Mouse (Mus musculus): ENCODE measurements around the gene Olfr53. TPM values are rescaled to one million over a fixed set of nuclear protein-coding genes. Genes with fewer than 3 reads are reported as not detected.
"Not testable (repeated sequence)": the region's sequence is repeated elsewhere in the genome, so short reads cannot be mapped to it uniquely, and the experiment has no call there.

Olfr53 gene
- total RNA-seq (2021), result not detected
- long read RNA-seq, experiment 1, result 0 reads
- long read RNA-seq, experiment 2, result 0 reads

DNA sequence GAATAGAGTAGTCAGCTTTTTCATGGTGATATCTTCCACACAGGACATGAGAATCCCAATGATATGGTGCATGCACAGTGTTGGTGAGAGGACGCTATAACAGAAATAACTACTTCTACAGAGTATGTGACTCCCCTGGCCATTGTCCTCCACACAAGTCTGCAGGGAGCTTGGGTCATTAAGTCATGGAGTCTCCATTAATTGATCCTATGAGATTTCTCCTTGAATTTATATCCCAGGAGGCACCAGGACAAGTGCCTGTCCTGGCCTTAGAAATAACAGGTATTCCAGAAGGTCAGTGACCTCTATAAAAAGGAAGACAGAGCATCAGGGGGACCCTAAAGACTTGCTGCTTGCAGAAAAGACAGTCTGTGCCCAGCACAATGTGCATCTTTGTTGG is at the start of gene Olfr53:
Olfr53 (plus strand) TSS at position 301 of the 400 bp plus-strand sequence.
- DNase-seq (ENCODE audit: low spot score), result no peak

DNA sequence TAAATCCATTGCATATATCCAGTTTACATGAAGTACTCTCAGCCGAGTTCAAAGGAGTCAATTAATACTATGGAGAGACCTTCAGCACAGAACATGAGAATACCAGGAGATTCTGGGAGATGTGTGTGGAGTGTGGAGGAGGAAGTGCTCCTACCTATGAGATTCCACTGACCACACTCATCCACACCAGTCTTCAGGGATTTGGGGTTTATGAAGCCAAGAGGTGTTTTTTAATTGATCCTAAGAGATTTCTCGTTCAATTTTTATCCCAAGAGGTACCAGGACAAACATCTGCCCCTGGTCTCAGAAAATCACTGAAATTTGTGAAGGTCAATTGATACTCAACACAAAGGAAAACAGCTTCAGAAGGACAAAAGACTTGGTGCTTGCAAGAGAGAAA is 45.3 kb upstream of the Olfr53 start, which contains the start of gene Olfr46:
Olfr46 (plus strand) TSS at position 301 of the 400 bp plus-strand sequence.
- not testable (repeated sequence) for DNase-seq (ENCODE audit: low spot score)

DNA sequence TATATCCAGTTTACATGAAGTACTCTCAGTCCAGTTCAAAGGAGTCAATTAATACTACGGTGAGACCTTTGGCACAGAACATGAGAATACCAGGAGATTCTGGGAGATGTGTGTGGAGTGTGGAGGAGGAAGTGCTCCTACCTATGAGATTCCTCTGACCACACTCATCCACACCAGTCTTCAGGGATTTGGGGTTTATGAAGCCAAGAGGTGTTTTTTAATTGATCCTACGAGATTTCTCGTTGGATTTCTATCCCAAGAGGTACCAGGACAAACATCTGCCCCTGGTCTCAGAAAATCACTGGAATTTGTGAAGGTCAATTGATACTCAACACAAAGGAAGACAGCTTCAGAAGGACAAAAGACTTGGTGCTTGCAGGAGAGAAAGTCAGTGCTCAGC is 17.6 kb upstream of the Olfr53 start, which contains the start of gene Olfr61:
Olfr61 (plus strand) TSS at position 301 of the 400 bp plus-strand sequence.
- DNase-seq (ENCODE audit: low spot score), result not testable (repeated sequence)

DNA sequence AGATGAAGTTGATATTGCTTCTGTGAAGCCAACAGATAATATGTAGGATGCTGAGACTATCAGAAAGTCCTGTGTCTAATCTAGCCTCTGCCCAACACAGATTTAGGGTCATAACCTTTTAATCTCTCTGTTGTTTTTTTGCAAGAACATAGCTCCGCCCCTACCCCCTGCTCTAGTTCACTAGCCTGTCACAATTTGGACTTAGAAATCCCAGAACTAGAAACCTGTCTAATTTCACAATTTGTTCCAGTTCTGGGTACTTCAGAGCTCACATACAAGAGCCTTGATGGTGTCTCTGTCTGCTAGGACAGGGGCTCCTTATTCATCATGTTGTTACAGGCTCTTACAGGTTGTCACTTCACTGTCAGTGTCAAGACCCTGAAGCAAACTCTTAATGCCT is 15.7 kb upstream of the Olfr53 start:
- DNase-seq (ENCODE audit: low spot score), result no peak

DNA sequence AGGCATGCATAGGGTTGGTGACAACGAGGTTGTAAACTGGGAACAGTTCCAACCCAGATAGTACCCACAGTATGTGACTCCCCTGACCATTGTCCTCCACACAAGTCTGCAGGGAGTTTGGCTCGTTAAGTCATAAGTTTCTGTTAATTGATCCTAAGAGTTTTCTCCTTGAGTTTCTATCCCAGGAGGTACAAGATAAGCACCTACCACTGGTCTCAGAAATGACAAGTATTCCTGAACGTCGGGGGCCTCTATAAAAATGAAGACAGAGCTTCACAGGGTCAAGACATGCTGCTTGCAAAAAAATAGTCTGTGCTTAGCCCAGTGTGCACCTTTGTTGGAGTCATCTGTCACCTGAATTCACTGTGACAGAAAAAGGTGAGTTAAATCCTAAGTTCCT is 13.4 kb downstream of the Olfr53 start, which contains the start of gene Olfr539:
Olfr539 (plus strand) TSS at position 301 of the 400 bp plus-strand sequence.
- DNase-seq (ENCODE audit: low spot score), result no peak

DNA sequence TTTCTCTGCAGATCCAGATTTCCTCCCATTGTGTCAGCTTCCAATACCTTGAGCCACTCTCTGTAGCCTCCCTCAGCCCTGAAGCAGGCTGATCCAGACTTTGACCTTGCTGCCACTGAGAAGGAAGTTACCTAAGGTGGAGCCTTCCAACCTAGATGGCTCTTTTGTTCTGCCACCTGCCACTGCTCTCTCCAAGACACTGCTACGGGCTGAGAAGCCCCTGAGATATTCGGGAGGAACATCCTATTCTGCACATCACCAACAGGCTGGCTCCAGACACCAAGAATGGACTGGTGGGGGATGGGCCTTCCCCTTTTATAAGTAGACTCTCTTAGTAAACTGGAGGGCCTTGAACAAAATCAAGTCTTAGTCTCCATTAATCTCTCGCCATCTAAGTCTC is 24.4 kb downstream of the Olfr53 start:
- DNase-seq (ENCODE audit: low spot score), result not testable (repeated sequence)

DNA sequence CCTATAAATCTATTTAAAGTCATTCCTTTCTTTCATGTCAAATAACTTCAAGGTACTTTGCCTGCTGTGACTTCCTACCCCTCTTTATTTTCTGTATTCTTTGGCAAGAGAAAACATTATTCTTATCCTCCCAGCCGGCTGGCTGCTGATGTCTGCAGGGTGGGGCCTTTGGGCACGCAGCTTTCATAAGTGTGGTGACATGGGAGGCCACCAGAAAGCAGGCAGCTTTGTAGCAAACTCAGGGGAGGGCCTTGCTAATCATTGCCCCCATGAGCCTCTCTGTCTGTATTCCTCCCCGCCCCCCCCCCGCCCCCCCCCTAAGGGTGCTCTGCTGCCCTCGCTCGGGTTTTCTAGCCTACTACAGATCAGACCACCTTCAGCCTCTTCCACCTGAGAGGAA is 29.6 kb downstream of the Olfr53 start:
- no peak for DNase-seq (ENCODE audit: low spot score)

DNA sequence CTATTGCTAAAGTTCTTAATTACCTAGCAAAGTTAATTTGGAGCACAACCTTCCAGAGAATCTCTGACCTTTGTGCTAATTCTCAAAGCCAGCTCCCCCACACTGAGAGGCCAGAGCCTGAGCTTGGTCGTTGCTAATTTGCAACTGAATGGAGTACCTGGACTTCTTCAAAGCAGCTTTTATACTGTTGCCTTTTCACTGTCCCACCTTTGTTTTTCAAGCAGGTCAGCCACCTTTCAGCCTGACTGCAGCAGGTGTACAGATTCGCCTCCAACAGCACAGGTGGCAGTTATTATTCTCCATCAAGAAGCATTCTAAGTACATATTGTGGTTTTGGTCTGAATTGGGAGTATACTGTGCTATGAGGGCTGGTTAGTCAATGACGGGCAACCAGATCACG is 33.3 kb downstream of the Olfr53 start:
- DNase-seq (ENCODE audit: low spot score), result not testable (repeated sequence)

DNA sequence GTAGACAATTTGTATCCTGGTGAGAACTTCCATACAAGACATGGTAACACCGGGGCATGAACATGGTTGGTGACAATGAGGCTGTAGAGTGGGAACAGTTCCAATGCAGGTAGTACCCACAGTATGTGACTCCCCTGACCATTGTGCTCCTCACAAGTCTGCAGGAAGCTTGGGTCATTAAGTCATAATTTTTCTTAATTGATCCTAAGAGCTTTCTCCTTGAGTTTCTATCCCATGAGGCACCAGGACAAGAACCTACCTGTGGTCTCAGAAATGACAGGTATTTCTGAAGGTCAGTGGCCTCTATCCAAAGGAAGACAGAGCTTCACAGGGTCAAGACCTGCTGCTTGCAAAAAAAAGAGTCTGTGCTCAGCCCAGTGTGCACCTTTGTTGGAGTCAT is 35.4 kb downstream of the Olfr53 start, which contains the start of gene Olfr45:
Olfr45 (plus strand) TSS at position 301 of the 400 bp plus-strand sequence.
- no peak for DNase-seq (ENCODE audit: low spot score)

DNA sequence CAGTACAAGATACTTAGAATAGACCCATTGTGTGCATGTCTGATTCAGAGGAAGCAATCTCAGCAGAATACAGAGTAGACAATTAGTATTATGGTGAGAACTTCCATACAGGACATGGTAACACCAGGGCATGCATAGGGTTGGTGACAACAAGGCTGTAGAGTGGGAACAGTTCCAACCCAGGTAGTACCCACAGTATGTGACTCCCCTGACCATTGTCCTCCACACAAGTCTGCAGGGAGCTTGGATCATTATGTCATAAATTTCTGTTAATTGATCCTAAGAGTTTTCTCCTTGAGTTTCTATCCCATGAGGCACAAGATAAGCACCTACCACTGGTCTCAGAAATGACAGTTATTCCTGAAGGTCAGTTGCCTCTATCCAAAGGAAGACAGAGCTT is 50.7 kb downstream of the Olfr53 start, which contains the start of gene Olfr541:
Olfr541 (plus strand) TSS at position 301 of the 400 bp plus-strand sequence.
- no peak for DNase-seq (ENCODE audit: low spot score)

Other genes with a start within 250 kb of the Olfr53 start
- not detected for gene Olfr531, start 243.5 kb upstream of the Olfr53 start, total RNA-seq (2021)
- gene Olfr532, start 224.8 kb upstream of the Olfr53 start, total RNA-seq (2021), result not detected
- gene Olfr533, start 183.1 kb upstream of the Olfr53 start, total RNA-seq (2021), result not detected
- gene Olfr535, start 162.2 kb upstream of the Olfr53 start, total RNA-seq (2021), result not detected
- not detected for gene Olfr536, start 139.1 kb upstream of the Olfr53 start, total RNA-seq (2021)
- gene Olfr538, start 78.6 kb upstream of the Olfr53 start, total RNA-seq (2021), result not detected
- not detected for gene Olfr46, start 45.2 kb upstream of the Olfr53 start, total RNA-seq (2021)
- gene Olfr61, start 17.5 kb upstream of the Olfr53 start, total RNA-seq (2021), result not detected
- gene Olfr539, start 13.5 kb downstream of the Olfr53 start, total RNA-seq (2021), result not detected
- not detected for gene Olfr45, start 35.5 kb downstream of the Olfr53 start, total RNA-seq (2021)
- not detected for gene Olfr541, start 50.8 kb downstream of the Olfr53 start, total RNA-seq (2021)
- 10 to 100 TPM; 12.1 to 13.7 TPM for gene Cyp2e1, start 117.3 kb downstream of the Olfr53 start, total RNA-seq (2021)
- not detected for gene Syce1, start 141.4 kb downstream of the Olfr53 start, total RNA-seq (2021)
- not detected for gene Zfp941, start 175.7 kb downstream of the Olfr53 start, total RNA-seq (2021)
- gene Urah, start 188.6 kb downstream of the Olfr53 start, total RNA-seq (2021), result not detected
- not detected for gene Scgb1c1, start 199.1 kb downstream of the Olfr53 start, total RNA-seq (2021)
- not detected for gene Odf3, start 201.4 kb downstream of the Olfr53 start, total RNA-seq (2021)
- gene Gm45785, start 209.9 kb downstream of the Olfr53 start, total RNA-seq (2021), result not detected
- 10 to 100 TPM; 11.9 to 13.7 TPM for gene Ric8a, start 210.5 kb downstream of the Olfr53 start, total RNA-seq (2021)
- gene Bet1l, start 211.1 kb downstream of the Olfr53 start, total RNA-seq (2021), result 1 to 10 TPM; 5.0 to 6.1 TPM
- gene Psmd13, start 235.5 kb downstream of the Olfr53 start, total RNA-seq (2021), result 10 to 100 TPM; 83.0 to 87.8 TPM
- gene Sirt3, start 235.9 kb downstream of the Olfr53 start, total RNA-seq (2021), result 10 to 100 TPM; 22.5 to 25.5 TPM

Data from gastrocnemius, adult 18-20 months (tissue).